Mouse (Mus musculus): Measurements from ENCODE around the gene Cd22.
A peak's percentile ranks its signal among the peaks of the same experiment; 100 is the strongest.
"Not testable (repeated sequence)": the region's sequence is repeated elsewhere in the genome, so short reads cannot be mapped to it uniquely, and the experiment has no call there.

The Cd22 gene

GRCm38 (mm10) chr7:30880176-30880575 is at the start of gene Cd22:
Cd22 (minus strand) TSS chr7:30880342.
- no peak for DNase-seq (ENCODE audit: low spot score in 2 of 2)

DNA sequence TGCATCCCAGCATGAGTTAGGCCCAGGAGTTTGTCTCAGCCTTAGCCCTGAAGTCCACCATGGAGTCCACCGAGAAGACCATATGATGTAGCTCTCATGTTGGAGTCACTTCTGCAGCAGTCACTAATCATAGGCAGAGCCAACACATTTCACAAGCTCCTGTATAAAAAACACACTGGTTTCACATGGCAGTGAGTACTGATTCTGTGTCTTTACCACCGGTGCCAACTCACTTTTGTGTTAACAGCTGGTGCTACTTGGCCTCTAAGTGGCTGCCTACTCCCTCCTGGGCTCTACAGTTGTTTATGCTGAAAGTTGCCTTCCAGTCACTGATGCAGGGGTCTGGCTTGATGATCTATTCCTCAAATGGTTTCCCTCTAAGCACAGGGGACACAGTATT is 44.4 kb upstream of the Cd22 start, which contains the start of gene Hamp2:
Hamp2 (minus strand) TSS at position 101 of the 400 bp plus-strand sequence.
- DNase-seq (ENCODE audit: low spot score in 2 of 2), result not testable (repeated sequence)

DNA sequence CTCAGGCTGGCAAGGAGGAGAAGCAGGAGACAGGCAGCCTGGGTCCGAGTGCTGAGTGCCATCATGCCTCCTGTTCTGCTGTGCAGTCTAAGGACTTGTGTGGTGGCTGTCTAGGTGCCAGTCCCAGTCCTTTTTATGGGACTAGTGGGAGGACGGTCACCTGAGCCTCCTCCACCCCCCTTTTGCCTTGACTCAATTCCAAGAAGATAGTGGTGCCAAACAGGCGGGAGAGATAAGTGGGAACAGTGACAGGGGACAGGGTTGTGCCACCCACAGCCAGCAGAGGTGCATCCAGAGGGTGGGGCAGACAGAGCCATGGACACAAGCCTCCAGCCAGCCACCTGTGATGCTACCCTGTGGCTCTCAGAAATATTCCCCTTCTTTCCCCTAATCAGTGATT is 43.9 kb upstream of the Cd22 start:
- no peak for DNase-seq (ENCODE audit: low spot score in 2 of 2)

- DNase-seq (ENCODE audit: low spot score in 2 of 2), result not testable (repeated sequence)
Observed at GRCm38 (mm10) chr7:30922490-30922889, 42.3 kb upstream of the Cd22 start.

DNA sequence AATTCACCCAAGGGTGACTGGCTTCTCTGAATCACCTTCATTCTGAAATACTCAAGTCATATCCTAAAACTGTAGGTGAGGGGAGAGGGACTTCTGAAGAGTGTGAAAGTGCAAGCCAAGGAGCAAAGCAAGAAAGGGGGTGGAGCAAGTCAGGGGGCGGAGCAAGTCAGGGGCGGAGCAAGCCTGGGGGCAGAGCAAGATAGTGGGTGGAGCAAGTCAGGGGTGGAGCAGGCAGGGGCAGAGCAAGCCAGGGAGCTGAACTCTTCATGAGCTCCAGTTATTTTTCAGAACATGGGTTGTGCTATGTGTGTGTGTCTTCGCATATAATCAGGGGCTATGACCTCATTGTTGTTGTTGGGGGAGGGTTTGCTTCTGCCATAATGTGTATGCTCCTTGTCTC is 40.1 kb upstream of the Cd22 start:
- DNase-seq (ENCODE audit: low spot score in 2 of 2), result no peak

GRCm38 (mm10) chr7:30917219-30917618 is 37.1 kb upstream of the Cd22 start:
- DNase-seq (ENCODE audit: low spot score in 2 of 2), result no peak

- no peak for DNase-seq (ENCODE audit: low spot score in 2 of 2)
Observed at GRCm38 (mm10) chr7:30916713-30917112, 36.6 kb upstream of the Cd22 start.

DNA sequence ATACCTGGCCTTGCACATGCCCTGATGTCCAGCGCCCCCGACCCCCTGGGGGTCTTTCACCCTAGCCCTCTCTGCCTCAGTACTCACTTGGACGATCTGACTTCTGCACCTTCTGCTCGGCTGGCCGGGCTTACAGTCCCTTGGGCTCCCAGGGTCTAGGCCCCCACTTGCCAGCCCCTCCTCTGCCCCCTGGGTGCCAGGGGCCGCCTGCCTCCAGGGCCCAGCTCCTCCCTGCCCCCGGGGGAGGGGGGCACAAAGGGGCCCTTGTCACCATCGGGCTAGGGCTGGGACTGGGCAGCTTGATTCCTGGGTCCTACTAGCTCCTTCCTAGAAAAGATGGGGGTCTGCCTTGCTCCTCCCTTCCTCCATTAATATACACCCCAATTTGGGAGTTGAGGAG is 34.6 kb upstream of the Cd22 start, which contains the start of gene Mag:
Mag (minus strand) TSS at position 142 of the 400 bp plus-strand sequence.
- no peak for DNase-seq (ENCODE audit: low spot score in 2 of 2)

DNA sequence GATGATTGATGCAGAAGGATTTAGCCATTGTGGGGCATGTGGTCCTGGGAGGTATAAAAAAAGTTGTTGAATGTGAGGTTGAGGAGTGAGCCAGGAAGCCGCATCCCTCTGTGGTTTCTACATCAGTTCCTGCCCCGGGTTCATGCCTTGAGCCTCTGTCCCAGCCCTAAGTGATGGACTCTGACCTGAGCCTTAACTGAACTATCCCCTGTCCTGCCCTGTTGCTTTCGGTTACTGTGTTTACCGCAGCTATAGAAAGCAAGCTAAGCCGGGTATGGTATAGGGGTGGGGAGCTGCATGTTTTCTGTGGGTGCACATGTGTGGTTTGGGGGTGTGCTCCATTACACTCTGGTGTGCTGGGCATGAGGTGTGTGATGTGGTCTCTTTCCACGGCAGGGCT is 29.6 kb upstream of the Cd22 start:
- no peak for DNase-seq (ENCODE audit: low spot score in 2 of 2)

DNA sequence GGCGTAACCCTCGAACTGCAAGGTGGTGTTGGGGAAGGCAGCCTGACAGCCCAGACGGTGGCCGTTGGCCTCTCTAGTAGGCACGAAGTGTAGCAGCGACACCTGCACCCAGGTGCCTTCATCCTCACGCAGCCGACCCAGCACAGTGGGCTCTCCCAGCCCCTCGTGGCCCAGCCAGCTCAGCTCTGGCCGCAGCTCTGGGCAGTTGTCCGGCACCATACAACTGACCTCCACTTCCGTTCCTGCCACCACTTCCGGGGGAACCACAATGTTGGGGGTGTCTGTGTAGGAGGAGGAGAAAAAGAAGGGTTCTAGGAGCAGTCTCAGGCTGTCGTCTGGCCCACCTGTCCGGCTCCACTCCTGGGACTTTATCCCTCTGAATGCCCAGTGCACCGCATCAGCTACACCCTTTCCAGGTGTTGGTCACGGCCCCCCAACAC is 28.9 kb upstream of the Cd22 start:
- DNase-seq (ENCODE audit: low spot score in 2 of 2), result no peak

- DNase-seq (ENCODE audit: low spot score in 2 of 2), result no peak
Observed at GRCm38 (mm10) chr7:30908277-30908991, 28.3 kb upstream of the Cd22 start.

DNA sequence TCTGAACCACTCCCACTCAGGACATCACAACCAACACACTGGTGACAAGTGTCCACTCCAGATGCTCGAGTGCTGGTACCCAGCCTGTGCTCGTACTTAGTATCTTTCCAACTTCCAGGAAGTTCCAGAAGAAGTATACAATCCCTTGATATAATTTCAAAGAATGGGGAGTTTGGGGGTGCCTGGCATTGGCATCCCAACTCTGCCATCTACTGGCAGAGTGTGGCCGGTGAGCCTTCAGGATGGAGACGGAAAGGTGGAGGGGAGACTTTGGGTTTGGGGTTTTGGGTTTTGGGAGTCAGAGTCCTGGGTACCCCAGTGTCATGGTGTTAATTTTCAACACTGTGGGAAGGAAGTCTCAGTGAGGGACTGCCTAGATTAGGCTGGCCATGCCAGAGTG is 23.9 kb upstream of the Cd22 start:
- no peak for DNase-seq (ENCODE audit: low spot score in 2 of 2)

DNA sequence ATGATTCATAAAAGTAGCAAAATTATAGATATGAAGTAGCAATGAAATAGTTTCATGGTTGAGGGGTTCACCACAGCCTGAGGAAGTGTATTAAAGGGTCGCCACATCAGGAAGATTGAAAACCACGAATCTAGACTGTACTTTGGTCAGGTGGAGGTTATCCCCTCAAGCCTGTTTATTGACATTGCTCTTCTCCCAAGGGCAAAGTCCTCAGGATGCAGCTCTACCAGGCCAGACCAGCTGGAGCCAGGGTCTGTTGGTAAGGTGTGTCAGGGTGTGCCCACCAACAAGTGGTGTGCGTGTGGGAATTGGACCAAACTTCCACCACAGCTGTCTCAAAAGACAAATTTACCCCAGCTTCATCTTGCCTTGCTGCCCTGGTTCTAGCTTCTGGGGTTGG is 15.1 kb upstream of the Cd22 start:
- DNase-seq (ENCODE audit: low spot score in 2 of 2), result no peak

GRCm38 (mm10) chr7:30892515-30892914 is 12.4 kb upstream of the Cd22 start:
- DNase-seq (ENCODE audit: low spot score in 2 of 2), result no peak

DNA sequence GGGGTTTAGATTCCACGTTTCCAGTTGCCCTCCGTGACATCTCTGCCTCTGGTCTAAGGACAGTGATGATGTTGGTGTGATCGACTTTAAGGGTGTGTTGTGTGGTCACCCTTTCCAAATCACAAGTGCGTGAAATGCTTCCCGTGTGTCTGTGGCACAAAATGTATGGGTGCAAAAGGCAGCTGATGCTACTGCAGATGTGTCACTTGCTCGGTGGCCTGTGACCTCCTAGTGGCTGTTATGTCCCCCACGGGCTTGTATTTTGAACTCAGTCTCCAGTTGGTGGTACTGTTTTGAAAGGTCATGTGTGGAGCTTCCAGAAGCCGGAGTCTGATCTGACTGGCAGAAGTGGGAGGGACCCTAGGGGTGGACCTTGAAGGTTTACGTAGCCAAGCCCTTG is 11.6 kb upstream of the Cd22 start:
- no peak for DNase-seq (ENCODE audit: low spot score in 2 of 2)

DNA sequence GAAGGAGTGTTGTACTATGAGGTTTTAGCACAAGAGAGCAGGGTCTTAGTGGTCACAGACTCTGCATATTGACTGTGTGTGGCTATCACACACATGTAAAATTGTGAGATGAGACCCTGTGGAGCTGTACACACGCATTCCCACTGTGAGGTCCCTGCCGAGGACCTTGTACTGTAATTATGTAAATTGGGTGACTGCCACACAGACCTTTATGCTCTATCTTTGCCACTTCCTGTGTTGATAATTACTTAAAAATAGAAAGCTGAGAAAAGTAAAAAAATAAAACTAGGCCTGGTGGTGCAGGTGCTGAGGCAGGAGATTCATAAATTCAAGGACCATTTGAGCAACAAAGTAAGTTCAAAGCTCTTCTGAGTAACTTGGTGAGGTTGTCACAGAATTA is 10.5 kb upstream of the Cd22 start:
- DNase-seq (ENCODE audit: low spot score in 2 of 2), result no peak

- no peak for DNase-seq (ENCODE audit: low spot score in 2 of 2)
Observed at GRCm38 (mm10) chr7:30888786-30889185, 8.6 kb upstream of the Cd22 start.

- DNase-seq (ENCODE audit: low spot score in 2 of 2), result no peak
Observed at GRCm38 (mm10) chr7:30887568-30888188, 7.5 kb upstream of the Cd22 start.

DNA sequence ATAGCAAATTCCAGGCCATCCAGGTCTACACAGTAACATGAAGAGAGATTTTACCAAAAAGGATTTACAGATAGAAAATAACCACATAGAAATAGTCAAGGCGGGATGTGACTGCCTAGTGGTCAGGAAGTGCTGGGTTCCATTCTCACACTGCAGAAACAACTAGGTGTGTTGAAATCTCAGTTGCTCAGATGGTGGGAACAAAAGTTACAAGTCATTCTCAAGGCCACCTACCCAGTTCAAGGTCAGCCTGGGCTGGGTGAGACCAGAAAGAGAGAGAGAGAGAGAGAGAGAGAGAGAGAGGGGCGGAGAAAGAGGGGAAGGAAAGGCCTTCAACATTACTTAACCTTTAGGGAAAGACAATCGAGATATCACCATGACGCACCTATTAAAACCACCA is 6.7 kb upstream of the Cd22 start:
- no peak for DNase-seq (ENCODE audit: low spot score in 2 of 2)

DNA sequence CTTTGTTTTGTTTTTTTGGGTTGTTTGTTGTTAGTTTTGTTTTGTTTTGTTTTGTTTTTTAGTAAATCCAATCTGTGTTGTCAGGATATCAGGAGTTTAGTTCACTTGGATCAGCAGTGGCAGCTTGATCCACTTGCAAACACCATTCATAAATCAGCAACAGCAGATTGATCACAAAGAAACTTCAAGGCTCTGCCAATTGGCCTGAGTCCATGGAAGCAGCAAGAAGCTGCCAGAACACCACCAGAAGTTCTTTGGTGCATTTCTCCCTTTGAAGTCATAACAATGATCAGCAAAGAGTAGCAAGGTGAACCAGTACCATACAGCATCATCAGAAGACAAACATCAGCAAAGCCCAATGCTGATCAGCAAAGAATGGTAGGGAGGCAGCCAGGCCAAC is 3.9 kb upstream of the Cd22 start:
- no peak for DNase-seq (ENCODE audit: low spot score in 2 of 2)

DNA sequence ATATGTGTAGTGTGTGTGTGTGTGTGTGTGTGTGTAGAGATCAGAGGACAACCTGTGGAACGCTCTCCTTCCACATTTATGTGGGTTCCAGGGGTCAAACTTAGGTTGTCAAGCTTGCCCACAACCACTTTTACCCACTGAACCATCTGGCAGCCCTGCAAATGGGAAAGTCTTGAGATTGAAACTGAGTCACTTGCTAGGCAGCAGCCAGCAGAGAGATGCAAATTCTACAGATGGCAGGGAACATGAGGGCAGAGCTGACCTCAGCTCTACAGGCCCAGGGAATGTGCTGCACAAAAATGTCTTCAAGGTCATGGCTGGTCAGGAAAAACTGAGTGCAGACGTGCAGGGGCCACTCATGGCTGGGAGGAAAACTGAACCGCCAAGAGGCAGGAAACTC is 1.2 kb upstream of the Cd22 start:
- no peak for DNase-seq (ENCODE audit: low spot score in 2 of 2)

DNA sequence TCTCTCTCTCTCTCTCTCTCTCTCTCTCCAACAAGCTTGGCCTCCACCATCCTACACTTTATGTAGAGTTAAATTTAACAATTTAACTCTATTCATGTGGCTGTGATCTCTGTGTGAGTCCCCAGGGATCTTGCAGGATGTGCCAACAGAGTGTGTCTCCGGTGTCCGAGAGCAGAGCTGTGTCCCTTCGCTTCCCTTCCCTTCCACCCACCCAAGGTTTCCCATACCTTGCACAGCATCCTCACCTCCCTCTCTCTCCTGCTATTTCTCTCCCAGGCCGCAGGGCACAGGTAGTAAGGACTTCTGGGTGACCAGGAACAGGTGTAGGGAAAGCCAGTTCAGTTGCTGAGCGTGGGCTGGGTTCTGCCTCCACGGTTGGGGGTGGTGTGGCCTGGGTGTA is 1.2 kb downstream of the Cd22 start:
- no peak for DNase-seq (ENCODE audit: low spot score in 2 of 2)

GRCm38 (mm10) chr7:30873083-30873482 is 7.1 kb downstream of the Cd22 start:
- DNase-seq (ENCODE audit: low spot score in 2 of 2), result peak; percentile 51 to 79
